Mouse (Mus musculus): ENCODE measurements at regions not wholly inside any gene's neighbourhood (a gene's known extent, or its start where the extent isn't known, plus 50 kb on each side); places are given as distances from the start of the nearest gene placed in this dataset.
A peak's percentile ranks its signal among the peaks of the same experiment; 100 is the strongest.
"Not testable (repeated sequence)": the region's sequence is repeated elsewhere in the genome, so short reads cannot be mapped to it uniquely, and the experiment has no call there.

- peak overlapping the region; percentile 69 for H3K4me3 ChIP-seq (ENCODE audit: insufficient read depth, low read length)
- H3K4me1 ChIP-seq (ENCODE audit: control insufficient read depth, insufficient read depth, low read length): not testable (repeated sequence)
- H3K27ac ChIP-seq (ENCODE audit: insufficient read depth, low read depth, low read length): peak overlapping the region; percentile 63
Observed at GRCm38 (mm10) chr17:17293932-17294534, 80.1 kb upstream of the Riok2 start.

- H3K4me3 ChIP-seq (ENCODE audit: insufficient read depth, low read length); H3K27ac ChIP-seq (ENCODE audit: insufficient read depth, low read depth, low read length); H3K4me1 ChIP-seq (ENCODE audit: control insufficient read depth, insufficient read depth, low read length): not testable (repeated sequence)
Observed at GRCm38 (mm10) chr17:17295037-17295436, 79.1 kb upstream of the Riok2 start.

GRCm38 (mm10) chr17:17303496-17303895, 70.6 kb upstream of the Riok2 start:
- not testable (repeated sequence) for H3K4me3 ChIP-seq (ENCODE audit: insufficient read depth, low read length); H3K4me1 ChIP-seq (ENCODE audit: control insufficient read depth, insufficient read depth, low read length); H3K27ac ChIP-seq (ENCODE audit: insufficient read depth, low read depth, low read length)
